Mouse (Mus musculus) hindbrain, embryonic 10.5 days (tissue): ENCODE data around the gene Sema4a. TPM values are rescaled to one million over a fixed set of nuclear protein-coding genes. Genes with fewer than 3 reads are reported as not detected.
A peak's percentile ranks its signal among the peaks of the same experiment; 100 is the strongest.
"Not testable (repeated sequence)": the region's sequence is repeated elsewhere in the genome, so short reads cannot be mapped to it uniquely, and the experiment has no call there.

Experiments used
- DNase-seq: peaks from one replicate; pipeline ENCODE4 v3.0.0-alpha.2; 2017; ENCODE audit warnings: low spot score
- H3K27ac ChIP-seq: fragments of 300-500 bp; sonication (generic); 2 replicates; pipeline ENCODE4 v1.5.1; 2016; ENCODE audit warnings: mild to moderate bottlenecking, moderate library complexity
- H3K27me3 ChIP-seq: fragments of 300-500 bp; sonication (generic); 2 replicates; pipeline ENCODE4 v1.6.1; 2016; ENCODE audit warnings: mild to moderate bottlenecking; ENCODE audit not compliant: poor library complexity, insufficient read depth, severe bottlenecking
- H3K36me3 ChIP-seq: fragments of 300-500 bp; sonication (generic); 2 replicates; pipeline ENCODE4 v1.6.1; 2016; ENCODE audit warnings: mild to moderate bottlenecking, moderate library complexity
- H3K4me1 ChIP-seq: fragments of 300-500 bp; sonication (generic); replicated peaks from 2 replicates; pipeline ENCODE4 v1.6.1; 2016; ENCODE audit warnings: mild to moderate bottlenecking
- H3K4me3 ChIP-seq: fragments of 300-500 bp; sonication (generic); 2 replicates; pipeline ENCODE4 v1.5.1; 2016; ENCODE audit warnings: mild to moderate bottlenecking, moderate library complexity
- H3K9me3 ChIP-seq: fragments of 300-500 bp; sonication (generic); 2 replicates; pipeline ENCODE4 v1.6.1; 2016; ENCODE audit warnings: mild to moderate bottlenecking, moderate library complexity
- WGBS: fragments of 180-500 bp; shearing (Covaris S2); methylation state at CpG from one replicate; pipeline ENCODE4 v1.1.7; 2016; 5-methylcytosine and 5-hydroxymethylcytosine counted together
- polyA plus RNA-seq: library from polyadenylated mRNA; unstranded; fragments of >200 nt; fragmentation: Nextera tagmentation; extraction: Ambion mirVana; gene quantifications from 2 replicates; pipeline ENCODE4 v1.2.1, GENCODE M21; 2016

The Sema4a gene
- polyA plus RNA-seq, 1 experiment from 2014 or later: 8.6 TPM

- no peak for DNase-seq
- H3K4me1 ChIP-seq: peaks cover 33% of the 10 kb centered on the region
- H3K9me3 ChIP-seq: no peaks in the 10 kb centered on the region
- no peak overlapping the region for H3K27ac ChIP-seq
- WGBS: 88% methylated on average over 8 of the region's 8 CpGs
- peaks cover 38% of the 10 kb centered on the region for H3K27me3 ChIP-seq
- no peaks in the 10 kb centered on the region for H3K36me3 ChIP-seq
- H3K4me3 ChIP-seq: no peak overlapping the region
Observed at GRCm38 (mm10) chr3:88448443-88448842, 12.5 kb downstream of the Sema4a start.

DNA sequence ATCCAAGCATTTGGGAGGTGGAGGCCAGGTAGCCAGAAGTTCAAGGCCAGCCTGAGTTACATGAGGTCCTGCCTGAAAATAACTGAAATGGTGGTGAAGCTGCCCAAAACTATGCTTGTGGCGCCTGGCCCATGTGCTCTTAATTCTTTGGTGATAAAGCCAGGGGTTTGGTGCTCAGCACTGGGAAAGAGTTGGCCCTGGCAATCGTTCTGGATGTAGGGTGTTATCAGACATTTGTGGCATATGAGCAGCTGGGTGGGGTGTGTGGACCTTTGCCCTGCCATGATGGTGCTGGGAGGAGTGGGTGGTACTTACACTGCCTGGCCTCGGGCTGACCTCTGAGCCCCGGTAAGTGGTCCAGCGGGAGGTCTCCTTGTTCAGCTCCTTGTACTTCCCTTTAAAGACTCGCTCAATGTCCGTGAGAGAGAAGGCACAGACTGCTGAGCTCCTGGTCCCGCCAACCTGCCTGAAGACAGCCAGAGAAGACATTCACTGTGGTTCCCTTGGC lies 13.3 kb downstream of the Sema4a start:
- Histone ChIP-seq H3K9me3 (no peaks in the 10 kb centered on the region), H3K4me3 (no peak overlapping the region), H3K27ac (no peak overlapping the region), H3K36me3 (no peaks in the 10 kb centered on the region), H3K27me3 (peaks cover 34% of the 10 kb centered on the region), H3K4me1 (peaks cover 29% of the 10 kb centered on the region)
- 63% methylated on average over 8 of the region's 8 CpGs for WGBS
- DNase-seq: no peak

DNA sequence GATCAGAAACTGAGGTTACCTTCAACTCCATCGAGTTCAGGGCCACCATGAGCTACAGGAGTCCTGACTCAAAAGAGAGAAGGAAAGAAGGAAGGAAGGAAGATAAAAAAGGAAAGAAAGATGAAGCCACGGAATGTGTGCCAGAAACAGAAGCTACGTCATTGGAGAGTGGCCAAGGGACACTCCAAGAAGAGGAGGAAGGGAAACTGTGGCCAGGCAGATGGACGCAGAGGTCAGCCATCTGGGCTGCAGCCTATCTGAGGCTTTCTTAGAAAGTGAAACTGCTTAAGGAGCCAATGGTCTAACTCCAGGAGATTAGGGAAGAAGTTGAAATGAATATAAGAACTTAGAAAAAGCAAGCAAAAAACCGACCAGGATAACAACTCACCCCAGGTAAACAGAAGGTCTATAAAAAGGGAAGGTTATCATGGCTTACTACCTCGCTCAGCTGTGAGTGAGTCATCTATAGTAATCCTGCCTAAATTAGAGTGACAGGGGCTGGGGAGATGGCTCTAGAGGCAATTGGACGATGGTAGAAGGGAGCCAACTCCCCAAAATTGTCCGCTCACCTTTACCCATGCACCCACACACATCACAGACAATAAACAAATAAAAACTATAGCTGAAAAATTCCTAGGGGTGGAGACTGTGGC lies 14.4 kb downstream of the Sema4a start:
- Histone ChIP-seq H3K4me1 (peaks cover 29% of the 10 kb centered on the region), H3K27ac (no peak overlapping the region), H3K4me3 (no peak overlapping the region), H3K27me3 (peaks cover 43% of the 10 kb centered on the region), H3K36me3 (no peaks in the 10 kb centered on the region), H3K9me3 (no peaks in the 10 kb centered on the region)
- 84% methylated on average over 8 of the region's 8 CpGs for WGBS
- DNase-seq: no peak

DNA sequence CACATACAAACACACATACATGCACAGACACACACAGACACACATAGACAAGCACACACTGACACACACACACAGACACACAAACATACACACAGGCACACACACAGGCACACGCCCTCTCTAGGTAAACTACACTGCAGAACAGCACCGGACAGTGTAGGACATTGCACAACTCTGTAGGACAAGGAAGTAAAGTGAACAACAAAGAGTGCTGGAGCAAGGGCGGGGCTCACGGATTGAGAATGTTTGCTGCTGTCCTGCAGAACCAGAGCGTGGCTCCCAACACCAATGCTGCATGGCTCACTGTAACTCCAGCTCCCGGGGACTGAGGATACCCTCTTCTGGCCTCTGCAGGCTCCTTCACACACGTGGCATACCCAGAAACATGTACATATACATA lies 18.1 kb downstream of the Sema4a start:
- no peak for DNase-seq
- Histone ChIP-seq H3K27ac (no peak overlapping the region), H3K4me1 (peaks cover 33% of the 10 kb centered on the region), H3K36me3 (peaks cover 8% of the 10 kb centered on the region; the same call in 1 of the 2 replicates), H3K9me3 (no peaks in the 10 kb centered on the region), H3K27me3 (peaks cover 47% of the 10 kb centered on the region), H3K4me3 (no peak overlapping the region)
- WGBS: 81% methylated on average over 7 of the region's 7 CpGs

DNA sequence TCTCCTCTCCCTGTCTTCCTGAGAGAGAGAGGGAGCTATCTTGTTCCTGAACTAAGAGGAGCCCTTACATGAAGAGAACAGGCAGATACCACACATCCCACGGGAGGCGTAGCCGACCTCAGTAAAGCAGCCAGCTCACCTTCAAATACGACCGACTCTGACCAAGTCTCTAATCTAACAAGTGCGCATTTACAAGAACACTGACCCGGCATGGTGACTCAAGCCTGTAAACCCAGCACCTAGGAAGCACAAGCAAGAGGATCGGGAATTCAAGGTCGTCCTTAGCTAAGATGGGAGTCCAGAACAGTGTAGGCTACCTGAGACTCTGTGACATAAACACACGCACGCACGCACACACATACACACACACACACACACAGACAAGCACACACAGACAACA lies 18.5 kb downstream of the Sema4a start:
- H3K27me3 ChIP-seq: peaks cover 48% of the 10 kb centered on the region
- no peak for DNase-seq
- peaks cover 8% of the 10 kb centered on the region; the same call in 1 of the 2 replicates for H3K36me3 ChIP-seq
- H3K4me3 ChIP-seq: no peak overlapping the region
- peaks cover 33% of the 10 kb centered on the region for H3K4me1 ChIP-seq
- H3K9me3 ChIP-seq: no peaks in the 10 kb centered on the region
- 84% methylated on average over 12 of the region's 12 CpGs for WGBS
- H3K27ac ChIP-seq: no peak overlapping the region

DNA sequence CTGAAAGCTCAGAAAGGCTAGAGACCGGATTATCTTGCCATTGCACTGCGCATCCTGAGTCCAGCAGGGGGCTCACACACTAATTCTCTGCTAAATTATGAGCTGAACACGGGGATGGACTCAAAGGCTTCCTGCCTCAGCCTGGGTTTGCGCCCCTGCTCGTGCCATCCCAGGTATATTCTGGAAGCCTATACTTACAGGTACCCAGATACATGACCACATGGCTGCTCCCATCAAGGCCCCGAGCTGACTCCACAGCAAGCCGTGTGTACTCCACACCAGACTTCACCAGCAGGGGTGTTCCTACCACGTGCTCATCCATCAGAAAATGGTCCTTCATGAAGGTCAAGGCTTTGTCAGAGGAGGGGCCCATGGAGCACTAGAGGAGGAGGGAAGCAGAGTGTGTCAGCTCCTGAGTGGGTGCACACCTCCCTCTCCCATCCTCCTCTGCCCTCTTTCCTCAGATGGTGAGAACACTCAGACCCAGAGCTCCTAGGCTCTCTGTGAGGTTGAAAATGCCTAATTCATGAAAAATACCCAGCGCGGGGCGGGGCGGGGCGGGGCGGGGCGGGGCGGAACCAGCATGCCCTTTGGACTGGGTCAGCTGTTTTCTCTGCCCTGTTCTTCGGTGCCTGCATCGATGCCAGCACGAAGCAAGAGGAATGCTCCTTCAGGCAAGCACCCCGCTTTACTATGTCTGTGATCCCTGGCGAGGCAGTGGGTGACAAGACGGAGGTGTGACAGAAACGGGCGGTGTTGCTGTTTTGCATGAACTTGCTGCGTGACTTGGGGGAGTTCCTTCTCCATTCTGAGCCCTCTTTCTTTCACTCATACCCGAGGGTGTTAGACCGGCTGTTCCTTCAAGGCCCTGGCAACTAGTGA lies 20.2 kb downstream of the Sema4a start:
- 22% methylated on average over 27 of the region's 27 CpGs for WGBS
- Histone ChIP-seq H3K27ac (peak overlapping the region; percentile 53; the same call in 1 of the 2 replicates), H3K4me1 (peaks cover 51% of the 10 kb centered on the region), H3K27me3 (peaks cover 48% of the 10 kb centered on the region), H3K36me3 (peaks cover 8% of the 10 kb centered on the region; the same call in 1 of the 2 replicates), H3K4me3 (peak overlapping the region; percentile 36), H3K9me3 (no peaks in the 10 kb centered on the region)
- peak; percentile 44 for DNase-seq

- 54% methylated on average over 4 of the region's 4 CpGs for WGBS
Observed at GRCm38 (mm10) chr3:88439582-88439981, 21.4 kb downstream of the Sema4a start.

GRCm38 (mm10) chr3:88437454-88437853 lies 23.5 kb downstream of the Sema4a start:
- H3K27me3 ChIP-seq: peaks cover 45% of the 10 kb centered on the region
- peaks cover 55% of the 10 kb centered on the region for H3K4me1 ChIP-seq
- H3K36me3 ChIP-seq: peaks cover 8% of the 10 kb centered on the region; the same call in 1 of the 2 replicates
- DNase-seq: no peak
- no peaks in the 10 kb centered on the region for H3K9me3 ChIP-seq
- 76% methylated on average over 10 of the region's 10 CpGs for WGBS
- peak overlapping the region; percentile 47 for H3K4me3 ChIP-seq
- H3K27ac ChIP-seq: peak overlapping the region; percentile 85

More at GRCm38 (mm10) chr3:88439582-88439981, 21.4 kb downstream of the Sema4a start:
- DNase-seq: no peak
- peaks cover 55% of the 10 kb centered on the region for H3K4me1 ChIP-seq
- peaks cover 48% of the 10 kb centered on the region for H3K27me3 ChIP-seq
- H3K27ac ChIP-seq: peak overlapping the region; percentile 35; the same call in 1 of the 2 replicates
- H3K4me3 ChIP-seq: no peak overlapping the region
- H3K36me3 ChIP-seq: peaks cover 8% of the 10 kb centered on the region; the same call in 1 of the 2 replicates
- no peaks in the 10 kb centered on the region for H3K9me3 ChIP-seq

GRCm38 (mm10) chr3:88436395-88437201 lies 24.4 kb downstream of the Sema4a start:
- DNase-seq: peak; percentile 82
- H3K9me3 ChIP-seq: no peaks in the 10 kb centered on the region
- peaks cover 55% of the 10 kb centered on the region for H3K4me1 ChIP-seq
- H3K36me3 ChIP-seq: peaks cover 8% of the 10 kb centered on the region; the same call in 1 of the 2 replicates
- peak overlapping the region; percentile 47 for H3K4me3 ChIP-seq
- H3K27ac ChIP-seq: peak overlapping the region; percentile 85
- peaks cover 38% of the 10 kb centered on the region for H3K27me3 ChIP-seq
- 10% methylated on average over 29 of the region's 29 CpGs for WGBS

GRCm38 (mm10) chr3:88435515-88435914 lies 25.5 kb downstream of the Sema4a start:
- Histone ChIP-seq H3K27me3 (peaks cover 27% of the 10 kb centered on the region), H3K27ac (no peak overlapping the region), H3K9me3 (no peaks in the 10 kb centered on the region), H3K36me3 (peaks cover 8% of the 10 kb centered on the region; the same call in 1 of the 2 replicates), H3K4me1 (peaks cover 47% of the 10 kb centered on the region), H3K4me3 (no peak overlapping the region)
- 60% methylated on average over 10 of the region's 10 CpGs for WGBS
- no peak for DNase-seq

DNA sequence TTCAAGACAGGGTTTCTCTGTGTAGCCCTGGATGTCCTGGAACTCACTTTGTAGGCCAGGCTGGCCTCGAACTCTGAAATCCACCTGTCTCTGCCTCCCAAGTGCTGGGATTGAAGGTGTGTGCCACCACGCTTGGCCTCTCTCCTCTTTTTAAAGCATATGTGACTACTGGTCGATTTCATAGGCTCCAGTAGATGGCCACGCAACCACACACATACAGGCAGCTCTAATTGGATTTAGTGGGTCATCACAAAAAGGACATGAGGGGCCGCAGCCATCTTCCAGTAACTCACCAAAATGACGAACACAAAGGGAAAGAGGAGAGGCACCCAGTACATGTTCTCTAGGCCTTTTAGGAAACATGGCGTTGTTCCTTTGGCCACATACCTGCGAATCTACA lies 32.3 kb downstream of the Sema4a start:
- not testable (repeated sequence) for H3K27ac ChIP-seq, DNase-seq, H3K36me3 ChIP-seq, H3K27me3 ChIP-seq, H3K4me3 ChIP-seq, H3K9me3 ChIP-seq
- 80% methylated on average over 8 of the region's 8 CpGs for WGBS
- peaks cover 11% of the 10 kb centered on the region for H3K4me1 ChIP-seq

DNA sequence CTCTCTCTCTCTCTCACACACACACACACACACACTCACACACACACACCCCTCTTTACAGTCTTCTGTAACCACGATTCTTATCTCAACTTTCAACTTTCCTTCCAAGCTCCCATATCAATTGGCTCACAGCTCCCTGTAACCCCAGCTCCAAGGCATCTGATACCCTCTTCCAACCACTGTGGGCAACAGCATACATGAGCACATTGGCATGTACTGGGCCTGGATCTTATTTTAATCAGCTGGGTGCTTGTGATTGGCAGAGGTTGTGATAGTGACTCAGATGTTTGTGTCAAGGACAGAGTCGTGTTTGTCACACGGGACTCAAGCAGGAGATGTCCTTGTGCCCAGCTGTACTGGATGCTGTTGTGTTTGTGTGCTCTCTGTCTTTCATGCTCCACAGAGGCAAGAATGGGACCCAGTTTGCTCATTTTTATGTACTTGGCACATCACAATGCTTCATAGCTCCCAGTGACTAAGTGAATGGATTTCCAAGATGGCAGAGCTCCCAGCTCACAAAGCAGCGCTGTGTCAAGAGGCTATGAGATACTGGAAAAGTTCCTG lies 33.6 kb downstream of the Sema4a start:
- 85% methylated on average over 4 of the region's 4 CpGs for WGBS
- DNase-seq: no peak
- H3K4me1 ChIP-seq: peaks cover 20% of the 10 kb centered on the region
- H3K27ac ChIP-seq: no peak overlapping the region
- no peak overlapping the region for H3K4me3 ChIP-seq
- no peaks in the 10 kb centered on the region for H3K36me3 ChIP-seq
- no peaks in the 10 kb centered on the region for H3K27me3 ChIP-seq
- no peaks in the 10 kb centered on the region for H3K9me3 ChIP-seq
